Mouse (Mus musculus): ENCODE measurements around the gene Lingo1. TPM values are rescaled to one million over a fixed set of nuclear protein-coding genes. Genes with fewer than 3 reads are reported as not detected.

Gene Lingo1
- total and polyA plus RNA-seq, 3 experiments: not detected

- H3K9me3 ChIP-seq (replicated peaks; ENCODE audit: low read length): peaks cover 3% of the 10 kb centered on the region
- TF ChIP-seq ZNF384 (IDR thresholded peaks at IDR 0.05; ENCODE audit: low read depth, low read length) (no peak), MAZ (IDR thresholded peaks at IDR 0.05; ENCODE audit: low read depth, low read length) (no peak), ZC3H11A (IDR thresholded peaks at IDR 0.05; ENCODE audit: low read depth, low read length) (no peak), SMC3 (IDR thresholded peaks at IDR 0.05; ENCODE audit: low read depth, low read length) (no peak), NRF1 (IDR thresholded peaks at IDR 0.05; ENCODE audit: low read depth, low read length) (no peak), MYC (IDR thresholded peaks at IDR 0.05; ENCODE audit: low read depth, low read length) (no peak), MAFK (IDR thresholded peaks at IDR 0.05; ENCODE audit: insufficient replicate concordance, low read length) (no peak), ZKSCAN1 (IDR thresholded peaks at IDR 0.05; ENCODE audit: borderline replicate concordance, low read depth, low read length) (no peak), POLR2AphosphoS2 (IDR thresholded peaks at IDR 0.05; ENCODE audit: low read depth, low read length) (no peak), ETS1 (conservative IDR thresholded peaks at IDR 0.05; ENCODE audit: low read depth, low read length) (no peak), KAT2A (IDR thresholded peaks at IDR 0.05; ENCODE audit: insufficient replicate concordance, low read length) (no peak), MXI1 (IDR thresholded peaks at IDR 0.05; ENCODE audit: low read depth, low read length) (no peak), GABPA (IDR thresholded peaks at IDR 0.05; ENCODE audit: insufficient replicate concordance, low read depth, low read length) (no peak), JUND (conservative IDR thresholded peaks at IDR 0.05; ENCODE audit: low read depth, low read length) (no peak), HCFC1 (IDR thresholded peaks at IDR 0.05; ENCODE audit: low read depth, low read length) (no peak), USF1 (IDR thresholded peaks at IDR 0.05; ENCODE audit: low read depth, low read length) (no peak)
- no peaks in the 10 kb centered on the region for H3K4me1 ChIP-seq (ENCODE audit: control insufficient read depth in 1 of 2, insufficient read depth in 2 of 2)
- H3K4me3 ChIP-seq (replicated peaks in 1 of 3; ENCODE audit: low read depth in 2 of 3, low read length in 2 of 3, poor library complexity in 1 of 3): no peak overlapping the region
- H3K27ac ChIP-seq (ENCODE audit: insufficient read depth, low read depth): no peak overlapping the region
- in situ Hi-C loops (cut with MboI; ENCODE audit: low pct_ligation_motif_present, low pct_unique_long_range_greater_than_20kb, low sequenced_read_pairs): no loop called here
- DNase-seq (ENCODE audit: extremely low read depth): no peak
- no peaks in the 10 kb centered on the region for H3K79me2 ChIP-seq (replicated peaks; ENCODE audit: control insufficient read depth, extremely low read depth, insufficient read depth, poor library complexity, severe bottlenecking)
- H3K27me3 ChIP-seq (replicated peaks): peaks cover 88% of the 10 kb centered on the region
- dilution Hi-C loops (cut with MboI; ENCODE audit: extremely low pct_ligation_motif_present, extremely low pct_unique_long_range_greater_than_20kb, low sequenced_read_pairs): no loop called here
- H3K4me2 ChIP-seq (ENCODE audit: insufficient read depth, low read depth, poor library complexity, severe bottlenecking): no peak overlapping the region
- H3K9ac ChIP-seq (ENCODE audit: insufficient read depth, low read depth): no peak overlapping the region
- no peaks in the 10 kb centered on the region for H3K36me3 ChIP-seq (replicated peaks in 1 of 2; ENCODE audit: control insufficient read depth in 1 of 2, insufficient read depth in 1 of 2, low read length in 1 of 2)
These were observed 42.9 kb downstream of the Lingo1 start for GRCm38 (mm10) chr9:56753386-56753785.

- no peaks in the 10 kb centered on the region for H3K4me1 ChIP-seq (ENCODE audit: control insufficient read depth in 1 of 2, insufficient read depth in 2 of 2)
- no peak for TF ChIP-seq BHLHE40 (IDR thresholded peaks at IDR 0.05; ENCODE audit: low read depth, low read length)
- no peak for TF ChIP-seq CTCF (conservative IDR thresholded peaks at IDR 0.05 in 1 of 2, IDR thresholded peaks at IDR 0.05 in 1 of 2; ENCODE audit: low read depth in 2 of 2, low read length in 2 of 2)
- no peak for TF ChIP-seq CHD2 (IDR thresholded peaks at IDR 0.05; ENCODE audit: low read length)
- TF ChIP-seq CHD1 (IDR thresholded peaks at IDR 0.05; ENCODE audit: low read depth, low read length): no peak
- no peak for TF ChIP-seq RAD21 (IDR thresholded peaks at IDR 0.05; ENCODE audit: low read depth, low read length)
- TF ChIP-seq HCFC1 (IDR thresholded peaks at IDR 0.05; ENCODE audit: low read depth, low read length): no peak
- no peak for TF ChIP-seq ZC3H11A (IDR thresholded peaks at IDR 0.05; ENCODE audit: low read depth, low read length)
- no peak for TF ChIP-seq NELFE (IDR thresholded peaks at IDR 0.05; ENCODE audit: low read depth, low read length)
- no peak for TF ChIP-seq ELF1 (IDR thresholded peaks at IDR 0.05; ENCODE audit: low read depth, low read length)
- no peak for TF ChIP-seq MAFK (IDR thresholded peaks at IDR 0.05; ENCODE audit: insufficient replicate concordance, low read length)
- no peak for TF ChIP-seq SMC3 (IDR thresholded peaks at IDR 0.05; ENCODE audit: low read depth, low read length)
- no peak for TF ChIP-seq USF1 (IDR thresholded peaks at IDR 0.05; ENCODE audit: low read depth, low read length)
- no peak for TF ChIP-seq POLR2AphosphoS2 (IDR thresholded peaks at IDR 0.05; ENCODE audit: low read depth, low read length)
- no peak for TF ChIP-seq USF2 (conservative IDR thresholded peaks at IDR 0.05; ENCODE audit: low read depth, low read length)
- TF ChIP-seq TCF12 (IDR thresholded peaks at IDR 0.05; ENCODE audit: low read depth, low read length): no peak
- no peak for TF ChIP-seq POLR2A (IDR thresholded peaks at IDR 0.05; ENCODE audit: low read depth, low read length)
- no peak for TF ChIP-seq JUN (IDR thresholded peaks at IDR 0.05; ENCODE audit: insufficient read depth, low read depth, low read length)
- no peak for TF ChIP-seq UBTF (IDR thresholded peaks at IDR 0.05; ENCODE audit: low read depth, low read length)
- no peak for TF ChIP-seq KAT2A (IDR thresholded peaks at IDR 0.05; ENCODE audit: insufficient replicate concordance, low read length)
- no peak for TF ChIP-seq EP300 (IDR thresholded peaks at IDR 0.05; ENCODE audit: low read length)
- no peak for DNase-seq (ENCODE audit: extremely low read depth)
- no peak overlapping the region for H3K27ac ChIP-seq (ENCODE audit: insufficient read depth, low read depth)
- no peak overlapping the region for H3K4me3 ChIP-seq (replicated peaks in 1 of 3; ENCODE audit: low read depth in 2 of 3, low read length in 2 of 3, poor library complexity in 1 of 3)
- H3K27me3 ChIP-seq (replicated peaks): peaks cover 86% of the 10 kb centered on the region
- H3K36me3 ChIP-seq (replicated peaks in 1 of 2; ENCODE audit: control insufficient read depth in 1 of 2, insufficient read depth in 1 of 2, low read length in 1 of 2): no peaks in the 10 kb centered on the region
- no peak overlapping the region for H3K4me2 ChIP-seq (ENCODE audit: insufficient read depth, low read depth, poor library complexity, severe bottlenecking)
- peaks cover 3% of the 10 kb centered on the region for H3K9me3 ChIP-seq (replicated peaks; ENCODE audit: low read length)
- no peak overlapping the region for H3K9ac ChIP-seq (ENCODE audit: insufficient read depth, low read depth)
- dilution Hi-C loops (cut with MboI; ENCODE audit: extremely low pct_ligation_motif_present, extremely low pct_unique_long_range_greater_than_20kb, low sequenced_read_pairs) (no loop called here), in situ Hi-C loops (cut with MboI; ENCODE audit: low pct_ligation_motif_present, low pct_unique_long_range_greater_than_20kb, low sequenced_read_pairs) (no loop called here)
- no peaks in the 10 kb centered on the region for H3K79me2 ChIP-seq (replicated peaks; ENCODE audit: control insufficient read depth, extremely low read depth, insufficient read depth, poor library complexity, severe bottlenecking)
These were observed 48.2 kb downstream of the Lingo1 start for GRCm38 (mm10) chr9:56748056-56748455.
